Mouse (Mus musculus) MEL (cell line): Measurements from ENCODE around the gene Clec12a. TPM values are rescaled to one million over a fixed set of nuclear protein-coding genes. Genes with fewer than 3 reads are reported as not detected.
A peak's percentile ranks its signal among the peaks of the same experiment; 100 is the strongest.
"Not testable (repeated sequence)": the region's sequence is repeated elsewhere in the genome, so short reads cannot be mapped to it uniquely, and the experiment has no call there.

ENCODE experiments used
- DNase-seq: peaks from one replicate; pipeline ENCODE4 v3.0.0; 2011; ENCODE audit warnings: low read depth, low spot score
- H3K27ac ChIP-seq: 2 replicates; pipeline ENCODE4 v1.5.1; 2012; ENCODE audit warnings: low read depth, mild to moderate bottlenecking, control low read depth, low read length, moderate library complexity; ENCODE audit not compliant: control insufficient read depth
- H3K27me3 ChIP-seq, 2 experiments: fragments of 150-350 bp in 1 of 2; sonication (generic) in 1 of 2; 2 replicates each; pipeline ENCODE4 v1.6.1; 2012; ENCODE audit warnings: low read length in 2 of 2, mild to moderate bottlenecking in 2 of 2, improper control_type of control experiment in 1 of 2, moderate library complexity in 1 of 2; ENCODE audit not compliant: insufficient read depth in 2 of 2, control insufficient read depth in 1 of 2
- H3K36me3 ChIP-seq, 2 experiments: 2 replicates each; pipeline ENCODE4 v1.6.1; 2012 to 2014; ENCODE audit warnings: low read length in 2 of 2, improper control_type of control experiment in 1 of 2, inconsistent platforms in 1 of 2, mild to moderate bottlenecking in 1 of 2; ENCODE audit not compliant: insufficient read depth in 2 of 2, control insufficient read depth in 1 of 2
- H3K4me1 ChIP-seq, 2 experiments: fragments of 150-350 bp in 1 of 2; sonication (generic) in 1 of 2; 2 replicates each; pipeline ENCODE4 v1.6.1; 2012; ENCODE audit warnings: low read length in 2 of 2, improper control_type of control experiment in 1 of 2, mild to moderate bottlenecking in 1 of 2; ENCODE audit not compliant: insufficient read depth in 2 of 2, control insufficient read depth in 1 of 2
- H3K4me3 ChIP-seq, 2 experiments: fragments of 150-350 bp in 1 of 2; sonication (generic) in 1 of 2; 2 replicates each; pipeline ENCODE4 v1.5.1; 2012; ENCODE audit warnings: low read depth in 2 of 2, low read length in 2 of 2, mild to moderate bottlenecking in 2 of 2, moderate library complexity in 2 of 2, control low read depth in 1 of 2, improper control_type of control experiment in 1 of 2; ENCODE audit not compliant: control insufficient read depth in 1 of 2, insufficient read depth in 1 of 2
- H3K79me2 ChIP-seq: 2 replicates; pipeline ENCODE4 v1.6.1; 2012; ENCODE audit warnings: mild to moderate bottlenecking, low read length, moderate library complexity; ENCODE audit not compliant: control insufficient read depth, poor library complexity, insufficient read depth
- H3K9ac ChIP-seq: 2 replicates; pipeline ENCODE4 v1.6.1; 2012; ENCODE audit warnings: low read depth, mild to moderate bottlenecking, control low read depth, low read length, moderate library complexity; ENCODE audit not compliant: control insufficient read depth, poor library complexity, severe bottlenecking
- H3K9me3 ChIP-seq: fragments of 150-350 bp; sonication (generic); replicated peaks from 2 replicates; pipeline ENCODE4 v1.6.1; 2012; ENCODE audit warnings: mild to moderate bottlenecking, low read length, improper control_type of control experiment, moderate library complexity; ENCODE audit not compliant: insufficient read depth
- CHD1 ChIP-seq: IDR thresholded peaks from 2 replicates; pipeline ENCODE4 v1.6.1; 2012; ENCODE audit warnings: low read depth, mild to moderate bottlenecking, inconsistent platforms, low read length, improper control_type of control experiment
- E2F4 ChIP-seq: IDR thresholded peaks from 2 replicates; pipeline ENCODE4 v1.6.1; 2011; ENCODE audit warnings: low read depth, low read length, improper control_type of control experiment, borderline replicate concordance
- ELF1 ChIP-seq: IDR thresholded peaks from 2 replicates; pipeline ENCODE4 v1.6.1; 2014; ENCODE audit warnings: low read depth, mild to moderate bottlenecking, inconsistent platforms, low read length, improper control_type of control experiment, moderate library complexity
- EP300 ChIP-seq, 2 experiments: IDR thresholded peaks; 2 replicates each; pipeline ENCODE4 v1.6.1; 2011; ENCODE audit warnings: improper control_type of control experiment in 2 of 2, low read length in 2 of 2, low read depth in 1 of 2, mild to moderate bottlenecking in 1 of 2
- ETS1 ChIP-seq: IDR thresholded peaks from 2 replicates; pipeline ENCODE4 v1.6.1; 2012; ENCODE audit warnings: low read depth, mild to moderate bottlenecking, inconsistent platforms, low read length, improper control_type of control experiment, moderate library complexity
- GATA1 ChIP-seq: IDR thresholded peaks from 2 replicates; pipeline ENCODE4 v1.6.1; 2011; ENCODE audit warnings: low read depth, low read length, improper control_type of control experiment
- HCFC1 ChIP-seq: IDR thresholded peaks from 2 replicates; pipeline ENCODE4 v1.6.1; 2012; ENCODE audit warnings: low read depth, mild to moderate bottlenecking, inconsistent platforms, low read length, improper control_type of control experiment, moderate library complexity
- MAZ ChIP-seq: IDR thresholded peaks from 2 replicates; pipeline ENCODE4 v1.6.1; 2012; ENCODE audit warnings: low read depth, mild to moderate bottlenecking, inconsistent platforms, low read length, improper control_type of control experiment
- MEF2A ChIP-seq: IDR thresholded peaks from 2 replicates; pipeline ENCODE4 v1.6.1; 2014; ENCODE audit warnings: low read depth, mild to moderate bottlenecking, inconsistent platforms, low read length, improper control_type of control experiment; ENCODE audit not compliant: poor library complexity, insufficient replicate concordance, severe bottlenecking; ENCODE audit errors: extremely low read depth
- MYC ChIP-seq: IDR thresholded peaks from 2 replicates; pipeline ENCODE4 v1.6.1; 2011; ENCODE audit warnings: low read depth, mild to moderate bottlenecking, low read length, improper control_type of control experiment, moderate library complexity
- NELFE ChIP-seq: IDR thresholded peaks from 2 replicates; pipeline ENCODE4 v1.6.1; 2011; ENCODE audit warnings: low read depth, low read length, improper control_type of control experiment
- POLR2A ChIP-seq, 2 experiments: IDR thresholded peaks; 2 replicates each; pipeline ENCODE4 v1.6.1; 2011 to 2012; ENCODE audit warnings: low read length in 2 of 2, mild to moderate bottlenecking in 2 of 2, control low read depth in 1 of 2, improper control_type of control experiment in 1 of 2, low read depth in 1 of 2, moderate library complexity in 1 of 2; ENCODE audit not compliant: control insufficient read depth in 1 of 2, insufficient read depth in 1 of 2, poor library complexity in 1 of 2
- POLR2AphosphoS2 ChIP-seq: IDR thresholded peaks from 2 replicates; pipeline ENCODE4 v1.6.1; 2011; ENCODE audit warnings: low read length, improper control_type of control experiment
- RCOR1 ChIP-seq: IDR thresholded peaks from 2 replicates; pipeline ENCODE4 v1.6.1; 2012; ENCODE audit warnings: low read depth, mild to moderate bottlenecking, inconsistent platforms, low read length, improper control_type of control experiment
- SIN3A ChIP-seq: IDR thresholded peaks from 2 replicates; pipeline ENCODE4 v1.6.1; 2012; ENCODE audit warnings: low read length, improper control_type of control experiment, inconsistent platforms
- SMC3 ChIP-seq: IDR thresholded peaks from 2 replicates; pipeline ENCODE4 v1.6.1; 2011; ENCODE audit warnings: low read depth, low read length, improper control_type of control experiment
- TBP ChIP-seq: IDR thresholded peaks from 2 replicates; pipeline ENCODE4 v1.8.0; 2011; ENCODE audit warnings: low read depth, low read length, improper control_type of control experiment
- USF2 ChIP-seq, 2 experiments: IDR thresholded peaks; 2 replicates each; pipeline ENCODE4 v1.6.1; 2011 to 2012; ENCODE audit warnings: improper control_type of control experiment in 2 of 2, low read length in 2 of 2, borderline replicate concordance in 1 of 2, inconsistent platforms in 1 of 2, low read depth in 1 of 2, mild to moderate bottlenecking in 1 of 2; ENCODE audit not compliant: insufficient read depth in 1 of 2
- ZMIZ1 ChIP-seq: IDR thresholded peaks from 2 replicates; pipeline ENCODE4 v1.6.1; 2012; ENCODE audit warnings: low read depth, mild to moderate bottlenecking, inconsistent platforms, low read length, improper control_type of control experiment, moderate library complexity
- polyA plus RNA-seq, 2 experiments: library from polyadenylated mRNA; stranded (reverse) in 1 of 2; unstranded in 1 of 2; fragments of >175 nt in 1 of 2; fragments of >200 nt in 1 of 2; gene quantifications; 2 replicates each; pipeline versions ENCODE4 v1.2.1 to v1.2.4; 2012; ENCODE audit warnings: low replicate concordance in 2 of 2, low read depth in 1 of 2; ENCODE audit not compliant: insufficient read length in 2 of 2, insufficient read depth in 1 of 2, missing spikeins in 1 of 2
- total RNA-seq: library from RNA; depleted of rRNA; stranded (reverse); fragments of 300-350 nt; gene quantifications from 2 replicates; pipeline ENCODE4 v1.2.3, GENCODE M21; 2012; rRNA removed

The Clec12a gene
- total RNA-seq = not detected in 2 replicates
- polyA plus RNA-seq = not detected

DNA sequence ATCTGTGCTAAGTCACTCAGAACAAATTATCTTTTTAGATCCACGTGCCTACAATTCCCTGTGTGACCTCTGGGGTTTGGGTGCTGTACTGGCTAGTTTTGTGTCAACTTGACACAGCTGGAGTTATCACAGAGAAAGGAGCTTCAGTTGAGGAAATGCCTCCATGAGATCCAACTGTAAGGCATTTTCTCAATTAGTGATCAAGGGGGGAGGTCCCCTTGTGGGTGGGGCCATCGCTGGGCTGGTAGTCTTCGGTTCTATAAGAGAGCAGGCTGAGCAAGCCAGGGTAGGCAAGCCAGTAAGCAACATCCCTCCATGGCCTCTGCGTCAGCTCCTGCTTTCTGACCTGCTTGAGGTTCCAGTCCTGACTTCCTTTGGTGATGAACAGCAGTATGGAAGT is at the start of gene Clec12a:
Gene Clec12a (plus strand): TSS at position 301 of the 400 bp plus-strand sequence.
- H3K9me3 ChIP-seq, H3K36me3 ChIP-seq, H3K27ac ChIP-seq, DNase-seq, H3K4me1 ChIP-seq, H3K79me2 ChIP-seq, H3K9ac ChIP-seq, H3K4me3 ChIP-seq, H3K27me3 ChIP-seq: not testable (repeated sequence)

DNA sequence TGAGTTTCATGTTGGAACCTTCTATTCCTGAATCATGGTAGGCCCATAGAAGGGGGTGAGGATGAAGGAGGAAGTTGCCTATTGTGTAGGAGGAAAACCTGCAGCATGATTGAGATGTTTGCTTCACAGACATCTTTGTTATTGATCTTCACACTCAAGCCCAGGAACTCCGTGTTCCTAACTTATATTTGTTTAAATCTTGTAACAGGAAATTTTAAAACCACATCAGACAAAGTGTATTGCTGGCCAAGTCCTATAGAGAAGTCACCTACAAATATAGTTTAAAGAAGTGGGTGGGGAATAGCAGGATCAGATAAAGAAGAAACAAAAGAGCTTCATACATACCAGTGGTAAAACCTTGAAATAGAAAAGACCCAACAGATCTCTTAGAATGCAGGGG is 38.3 kb upstream of the Clec12a start:
- H3K9ac ChIP-seq = no peak overlapping the region
- no peaks in the 10 kb centered on the region; a peak in 1 of 4 replicates for H3K4me1 ChIP-seq
- H3K36me3 ChIP-seq = peaks cover 0 to 5% of the 10 kb centered on the region in 2 experiments; a peak in 2 of 4 replicates
- H3K9me3 ChIP-seq = no peaks in the 10 kb centered on the region
- no peak overlapping the region for H3K4me3 ChIP-seq
- no peak overlapping the region for H3K27ac ChIP-seq
- H3K27me3 ChIP-seq = no peaks in the 10 kb centered on the region
- DNase-seq = no peak
- H3K79me2 ChIP-seq = no peaks in the 10 kb centered on the region
- TF ChIP-seq GATA1 (peak; percentile 51), CHD1 (no peak)

DNA sequence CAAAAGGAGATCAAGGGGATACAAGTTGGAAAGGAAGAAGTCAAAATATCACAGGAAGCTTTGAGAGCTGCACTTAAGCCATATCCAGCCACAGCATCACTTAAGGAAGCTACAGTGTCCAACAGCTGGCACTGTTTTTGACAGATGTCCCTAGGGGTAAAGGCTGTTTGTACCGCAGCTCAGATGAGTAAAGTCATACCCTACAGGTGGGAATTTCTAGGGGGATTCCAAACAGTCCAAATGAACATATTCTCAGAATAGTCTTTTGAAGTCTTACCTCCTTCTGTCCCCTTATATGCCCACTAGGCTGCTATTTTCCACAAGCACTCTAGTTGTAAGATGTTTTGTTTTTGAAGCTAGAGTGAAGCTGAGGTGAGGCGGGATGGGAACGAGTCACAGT is 30.0 kb upstream of the Clec12a start:
- no peak for DNase-seq
- H3K79me2 ChIP-seq = no peaks in the 10 kb centered on the region
- no peak overlapping the region for H3K9ac ChIP-seq
- TF ChIP-seq GATA1 (no peak), E2F4 (no peak), SMC3 (no peak), NELFE (no peak), ETS1 (no peak), SIN3A (no peak), RCOR1 (no peak), MEF2A (no peak), HCFC1 (no peak), ZMIZ1 (no peak), EP300 (IDR thresholded peaks at IDR 0.05; ENCODE audit: low read depth in 1 of 2, low read length in 2 of 2) (no peak), ELF1 (no peak), POLR2AphosphoS2 (no peak), POLR2A (IDR thresholded peaks at IDR 0.05; ENCODE audit: control insufficient read depth in 1 of 2, insufficient read depth in 1 of 2, low read depth in 1 of 2, low read length in 2 of 2, poor library complexity in 1 of 2) (no peak), TBP (no peak), MAZ (no peak), USF2 (IDR thresholded peaks at IDR 0.05; ENCODE audit: borderline replicate concordance in 1 of 2, insufficient read depth in 1 of 2, low read depth in 1 of 2, low read length in 2 of 2) (no peak), MYC (no peak)
- H3K36me3 ChIP-seq = peaks cover 0 to 14% of the 10 kb centered on the region in 2 experiments; a peak in 2 of 4 replicates
- no peaks in the 10 kb centered on the region for H3K9me3 ChIP-seq
- H3K4me3 ChIP-seq = no peak overlapping the region
- no peaks in the 10 kb centered on the region for H3K27me3 ChIP-seq
- H3K27ac ChIP-seq = no peak overlapping the region
- peaks cover 5 to 10% of the 10 kb centered on the region in 2 experiments for H3K4me1 ChIP-seq
